Mouse (Mus musculus) liver, embryonic 11.5 days (tissue): ENCODE data around the gene Pnma3. TPM values are rescaled to one million over a fixed set of nuclear protein-coding genes. Genes with fewer than 3 reads are reported as not detected.

ENCODE experiments used
- ATAC-seq: fragments of 200-750 bp; cut with Nextera tagmentation; replicated peaks from 2 replicates; pipeline ENCODE4 v1.8.0; 2017; ENCODE audit warnings: moderate number of reproducible peaks, mild to moderate bottlenecking, moderate TSS enrichment, moderate library complexity; ENCODE audit not compliant: low FRiP score
- DNase-seq: peaks from one replicate; pipeline ENCODE4 v3.0.0-alpha.2; 2017; ENCODE audit warnings: low spot score
- H3K27ac ChIP-seq: fragments of 300-500 bp; sonication (generic); 2 replicates; pipeline ENCODE4 v1.5.1; 2014; ENCODE audit warnings: mild to moderate bottlenecking, low read depth, low read length, control low read depth
- H3K27me3 ChIP-seq: fragments of 300-500 bp; sonication (generic); replicated peaks from 2 replicates; pipeline ENCODE4 v1.6.1; 2014; ENCODE audit warnings: low read length, mixed read lengths; ENCODE audit not compliant: control insufficient read depth, insufficient read depth
- H3K36me3 ChIP-seq: fragments of 300-500 bp; sonication (generic); 2 replicates; pipeline ENCODE4 v1.6.1; 2014; ENCODE audit warnings: mild to moderate bottlenecking, low read length, moderate library complexity, mixed read lengths; ENCODE audit not compliant: control insufficient read depth, insufficient read depth
- H3K4me1 ChIP-seq: fragments of 300-500 bp; sonication (generic); replicated peaks from 2 replicates; pipeline ENCODE4 v1.6.1; 2014; ENCODE audit warnings: low read length, mixed read lengths; ENCODE audit not compliant: control insufficient read depth, insufficient read depth
- H3K4me2 ChIP-seq: fragments of 300-500 bp; sonication (generic); 2 replicates; pipeline ENCODE4 v1.6.1; 2014; ENCODE audit warnings: mild to moderate bottlenecking, control low read depth, moderate library complexity
- H3K4me3 ChIP-seq: fragments of 300-500 bp; sonication (generic); 2 replicates; pipeline ENCODE4 v1.5.1; 2014; ENCODE audit warnings: low read depth, low read length, control low read depth
- H3K9ac ChIP-seq: fragments of 300-500 bp; sonication (generic); 2 replicates; pipeline ENCODE4 v1.6.1; 2014; ENCODE audit warnings: low read depth, low read length, control low read depth
- H3K9me3 ChIP-seq: fragments of 300-500 bp; sonication (generic); 2 replicates; pipeline ENCODE4 v1.6.1; 2016; ENCODE audit warnings: low read length, inconsistent platforms, mixed read lengths; ENCODE audit not compliant: control insufficient read depth
- WGBS: fragments of 180-500 bp; shearing (Covaris S2); extraction: QIAGEN DNeasy Blood & Tissue Kit; methylation state at CpG from one replicate; pipeline ENCODE4 v1.1.7; 2014; 5-methylcytosine and 5-hydroxymethylcytosine counted together
- polyA plus RNA-seq: library from polyadenylated mRNA; unstranded; fragments of >200 nt; fragmentation: Nextera tagmentation; extraction: Ambion mirVana; gene quantifications from 2 replicates; pipeline ENCODE4 v1.2.1, GENCODE M21; 2014

Pnma3 gene
- not detected in 2 replicates for polyA plus RNA-seq

GRCm38 (mm10) chrX:73064415-73064793, at the start of gene Pnma3:
Gene Pnma3, plus strand, starts transcription at chrX:73064787.
- Histone ChIP-seq H3K27ac (no peak within 1 kb of the TSS), H3K36me3 (no peaks in the 10 kb centered on the region), H3K4me3 (no peak within 1 kb of the TSS), H3K27me3 (peaks cover 11% of the 10 kb centered on the region), H3K4me1 (no peaks in the 10 kb centered on the region), H3K9ac (no peak within 1 kb of the TSS), H3K9me3 (no peaks in the 10 kb centered on the region), H3K4me2 (peak within 1 kb of the TSS; percentile 41)
- ATAC-seq (no peak), DNase-seq (no peak)
- 27% methylated on average over 7 of the region's 7 CpGs for WGBS

- H3K27me3 ChIP-seq = no peaks in the 10 kb centered on the region; the same call in 1 of the 2 replicates
- no peak for DNase-seq
These were observed 27.6 kb upstream of the Pnma3 start, which contains the start of gene Pnma5 for GRCm38 (mm10) chrX:73037003-73037402. Gene Pnma5, minus strand, starts transcription at chrX:73037103.

GRCm38 (mm10) chrX:73038831-73039230, 25.8 kb upstream of the Pnma3 start:
- no peak for ATAC-seq
- no peak overlapping the region for H3K4me2 ChIP-seq
- no peaks in the 10 kb centered on the region; the same call in 1 of the 2 replicates for H3K27me3 ChIP-seq
- no peak for DNase-seq
- H3K9me3 ChIP-seq = no peaks in the 10 kb centered on the region
- H3K36me3 ChIP-seq = no peaks in the 10 kb centered on the region
- 82% methylated on average over 8 of the region's 8 CpGs for WGBS
- no peaks in the 10 kb centered on the region for H3K4me1 ChIP-seq
- H3K9ac ChIP-seq = no peak overlapping the region
- H3K4me3 ChIP-seq = no peak overlapping the region
- no peak overlapping the region for H3K27ac ChIP-seq

More at GRCm38 (mm10) chrX:73037003-73037402, 27.6 kb upstream of the Pnma3 start, which contains the start of gene Pnma5:
- H3K4me2 ChIP-seq = no peak within 1 kb of the TSS
- no peak within 1 kb of the TSS for H3K27ac ChIP-seq
- no peak for ATAC-seq
- WGBS = 58% methylated on average over 1 of the region's 1 CpGs
- no peak within 1 kb of the TSS for H3K4me3 ChIP-seq
- H3K9ac ChIP-seq = no peak within 1 kb of the TSS
- H3K4me1 ChIP-seq = no peaks in the 10 kb centered on the region
- no peaks in the 10 kb centered on the region for H3K36me3 ChIP-seq
- H3K9me3 ChIP-seq = no peaks in the 10 kb centered on the region

GRCm38 (mm10) chrX:73039666-73040065, 24.9 kb upstream of the Pnma3 start:
- DNase-seq (no peak), ATAC-seq (no peak)
- Histone ChIP-seq H3K27me3 (no peaks in the 10 kb centered on the region; the same call in 1 of the 2 replicates), H3K4me1 (no peaks in the 10 kb centered on the region), H3K36me3 (no peaks in the 10 kb centered on the region), H3K9ac (no peak overlapping the region), H3K4me3 (no peak overlapping the region), H3K4me2 (no peak overlapping the region), H3K27ac (no peak overlapping the region), H3K9me3 (no peaks in the 10 kb centered on the region)
- 75% methylated on average over 12 of the region's 12 CpGs for WGBS

- 18% methylated on average over 14 of the region's 14 CpGs for WGBS
- Histone ChIP-seq H3K9ac (no peak overlapping the region), H3K9me3 (no peaks in the 10 kb centered on the region), H3K27me3 (no peaks in the 10 kb centered on the region), H3K4me3 (no peak overlapping the region), H3K36me3 (no peaks in the 10 kb centered on the region), H3K4me2 (peak overlapping the region; percentile 43; the same call in 1 of the 2 replicates), H3K27ac (no peak overlapping the region), H3K4me1 (no peaks in the 10 kb centered on the region)
- ATAC-seq (peak; percentile 86), DNase-seq (peak; percentile 85)
These were observed 10.6 kb upstream of the Pnma3 start for GRCm38 (mm10) chrX:73053860-73054563.

GRCm38 (mm10) chrX:73061528-73061927, 3.1 kb upstream of the Pnma3 start:
- Histone ChIP-seq H3K4me3 (no peak overlapping the region), H3K4me2 (no peak overlapping the region), H3K9ac (no peak overlapping the region), H3K4me1 (no peaks in the 10 kb centered on the region), H3K27me3 (peaks cover 11% of the 10 kb centered on the region), H3K9me3 (no peaks in the 10 kb centered on the region), H3K27ac (no peak overlapping the region), H3K36me3 (no peaks in the 10 kb centered on the region)
- ATAC-seq (no peak), DNase-seq (no peak)
- 59% methylated on average over 1 of the region's 1 CpGs for WGBS

GRCm38 (mm10) chrX:73062323-73062722, 2.3 kb upstream of the Pnma3 start:
- DNase-seq = no peak
- 45% methylated on average over 5 of the region's 5 CpGs for WGBS
- Histone ChIP-seq H3K36me3 (no peaks in the 10 kb centered on the region), H3K4me2 (no peak overlapping the region), H3K9me3 (no peaks in the 10 kb centered on the region), H3K27ac (no peak overlapping the region), H3K4me1 (no peaks in the 10 kb centered on the region), H3K27me3 (peaks cover 11% of the 10 kb centered on the region), H3K4me3 (no peak overlapping the region), H3K9ac (no peak overlapping the region)
- ATAC-seq = no peak

GRCm38 (mm10) chrX:73063512-73064414, 824 bp upstream of the Pnma3 start:
- no peak for DNase-seq
- H3K4me3 ChIP-seq = no peak overlapping the region
- WGBS = 32% methylated on average over 24 of the region's 24 CpGs

More at GRCm38 (mm10) chrX:73063512-73064414, 824 bp upstream of the Pnma3 start:
- Histone ChIP-seq H3K9me3 (no peaks in the 10 kb centered on the region), H3K9ac (no peak overlapping the region), H3K4me2 (peak overlapping the region; percentile 41), H3K4me1 (no peaks in the 10 kb centered on the region), H3K36me3 (no peaks in the 10 kb centered on the region), H3K27me3 (peaks cover 11% of the 10 kb centered on the region), H3K27ac (no peak overlapping the region)
- no peak for ATAC-seq
